Mouse (Mus musculus) testis, postnatal 14 days (tissue): ENCODE data around the gene Rbfox2.
"Not testable (repeated sequence)": the region's sequence is repeated elsewhere in the genome, so short reads cannot be mapped to it uniquely, and the experiment has no call there.

Source experiments
- DNase-seq: peaks from one replicate; pipeline ENCODE4 v3.0.0; 2021; ENCODE audit warnings: low spot score

Rbfox2 gene

DNA sequence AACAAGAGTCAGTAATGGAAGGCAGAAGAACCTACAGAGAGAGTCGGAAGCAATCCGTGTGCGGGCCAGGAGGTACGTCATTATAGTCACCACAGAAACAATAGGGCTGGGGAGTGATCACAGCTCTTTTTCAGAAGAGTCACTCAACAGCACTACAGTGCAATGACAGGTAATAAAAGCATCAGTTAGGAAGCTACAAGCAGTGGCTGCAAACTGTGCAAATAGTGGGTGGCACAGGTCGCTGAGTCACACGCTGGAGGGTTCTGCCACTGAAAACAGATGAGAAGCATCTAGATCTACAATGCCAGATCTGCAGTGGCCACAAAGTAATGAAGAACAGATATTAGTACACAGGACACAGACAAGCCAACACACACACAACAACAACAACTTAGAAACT, 32.9 kb downstream of the Rbfox2 start:
- DNase-seq, result no peak

DNA sequence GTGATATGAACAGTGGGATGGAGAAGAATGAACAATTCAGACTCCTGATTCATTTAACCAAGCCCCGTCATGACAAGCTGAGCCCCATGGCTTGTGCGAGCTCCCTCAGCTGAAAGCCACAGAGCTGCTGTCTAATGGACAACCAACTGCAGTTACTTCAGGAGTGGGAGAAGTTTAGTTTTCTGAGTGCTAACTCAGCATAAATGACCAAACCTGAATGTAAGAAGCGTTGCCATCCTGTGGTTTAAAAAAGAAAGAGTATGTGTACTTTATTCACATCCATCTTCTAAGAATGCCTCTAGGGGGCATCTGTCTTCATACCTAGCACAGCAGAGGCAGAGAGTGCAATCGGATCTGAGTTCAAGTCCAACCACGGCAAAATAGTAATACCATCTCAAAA, 35.5 kb downstream of the Rbfox2 start:
- no peak for DNase-seq

DNA sequence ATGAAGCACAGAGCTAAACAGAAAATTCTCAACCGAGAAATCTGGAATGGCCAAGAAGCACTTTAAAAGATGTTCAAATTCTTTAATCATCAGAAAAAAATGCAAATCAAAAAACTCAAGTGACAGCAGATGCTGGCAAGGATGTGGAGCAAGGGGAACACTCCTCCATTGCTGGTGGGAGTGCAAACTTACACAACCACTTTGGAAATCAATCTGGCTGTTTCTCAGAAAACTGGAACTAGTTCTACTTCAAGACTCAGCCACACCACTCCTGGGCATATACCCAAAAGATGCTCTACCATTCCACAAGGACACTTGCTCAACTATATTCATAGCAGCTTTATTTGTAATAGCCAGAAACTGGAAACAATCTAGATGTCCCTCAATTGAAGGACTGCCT, 37.3 kb downstream of the Rbfox2 start:
- DNase-seq, result not testable (repeated sequence)

DNA sequence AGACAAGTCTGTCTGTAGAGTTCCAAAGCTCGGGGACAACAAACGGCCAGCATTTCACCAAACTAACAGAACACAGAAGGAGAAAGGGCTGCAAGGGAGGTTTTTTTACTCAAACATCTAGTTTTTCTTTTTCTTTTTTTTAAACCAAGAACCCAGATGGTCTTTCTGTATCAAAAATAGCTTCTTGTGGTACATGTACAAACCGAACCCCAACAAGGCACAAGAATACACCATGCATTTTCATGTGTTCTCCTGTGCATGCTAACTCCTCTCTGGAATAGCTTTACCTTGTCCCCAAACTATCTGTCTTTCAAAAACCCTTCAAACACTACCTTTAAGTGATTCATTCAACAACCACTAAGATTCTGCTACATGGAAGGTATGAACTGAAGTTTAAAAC, 38.4 kb downstream of the Rbfox2 start:
- no peak for DNase-seq

DNA sequence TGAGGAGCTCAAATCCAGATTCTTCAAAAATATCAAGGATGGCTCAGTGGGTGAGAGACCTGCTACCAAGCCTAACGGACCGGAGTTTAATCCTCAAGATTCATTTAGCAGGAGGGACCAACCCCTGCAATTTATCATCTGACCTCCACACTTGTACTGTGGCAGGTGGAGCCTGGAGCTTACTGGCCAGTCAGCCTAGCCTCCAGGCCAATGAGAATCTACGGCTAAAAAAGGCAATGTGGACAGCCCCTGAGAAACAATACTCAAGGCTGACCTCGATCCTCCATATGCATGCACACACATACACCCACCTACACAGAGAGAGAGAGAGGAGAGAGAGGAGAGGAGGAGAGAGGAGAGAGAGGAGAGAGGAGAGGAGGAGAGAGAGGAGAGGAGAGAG, 41.5 kb downstream of the Rbfox2 start:
- DNase-seq, result no peak

DNA sequence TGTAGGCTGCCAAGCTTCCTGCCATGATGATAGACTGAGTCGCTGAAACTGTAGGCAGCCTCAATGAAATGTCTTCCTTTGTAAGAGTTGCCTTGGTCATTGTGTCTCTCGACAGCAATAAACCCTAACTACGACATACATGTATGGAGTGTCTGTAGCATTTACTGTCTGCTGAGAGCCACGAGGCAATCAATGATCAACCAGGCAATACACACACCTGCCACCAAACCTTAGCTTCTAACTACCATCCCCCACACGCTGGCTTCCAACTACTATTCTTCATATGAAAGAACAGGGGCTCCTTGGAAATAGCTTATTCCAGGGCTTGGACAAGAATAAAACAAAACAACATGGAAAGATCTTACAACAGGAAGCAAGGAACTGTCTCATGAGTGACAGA, 42.5 kb downstream of the Rbfox2 start:
- DNase-seq, result no peak

DNA sequence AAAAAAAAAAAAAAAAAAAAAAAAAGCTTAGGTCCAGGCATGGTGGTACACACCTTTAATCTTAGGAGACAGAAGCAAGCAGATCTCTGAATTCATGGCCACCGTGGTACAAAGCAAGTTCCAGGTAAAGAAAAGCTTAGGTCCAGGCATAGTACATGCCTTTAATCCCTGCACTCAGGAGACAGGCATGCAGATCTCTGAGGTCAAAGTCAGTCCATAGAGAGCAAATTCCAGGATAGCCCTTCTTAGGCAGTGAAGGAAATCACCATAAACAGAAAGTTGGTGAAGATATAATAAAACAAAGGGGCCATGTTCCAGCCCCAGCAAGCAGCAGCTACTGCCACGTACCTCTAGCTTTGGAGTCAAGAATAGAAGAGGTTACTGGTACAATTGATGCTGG, 44.0 kb downstream of the Rbfox2 start:
- no peak for DNase-seq

DNA sequence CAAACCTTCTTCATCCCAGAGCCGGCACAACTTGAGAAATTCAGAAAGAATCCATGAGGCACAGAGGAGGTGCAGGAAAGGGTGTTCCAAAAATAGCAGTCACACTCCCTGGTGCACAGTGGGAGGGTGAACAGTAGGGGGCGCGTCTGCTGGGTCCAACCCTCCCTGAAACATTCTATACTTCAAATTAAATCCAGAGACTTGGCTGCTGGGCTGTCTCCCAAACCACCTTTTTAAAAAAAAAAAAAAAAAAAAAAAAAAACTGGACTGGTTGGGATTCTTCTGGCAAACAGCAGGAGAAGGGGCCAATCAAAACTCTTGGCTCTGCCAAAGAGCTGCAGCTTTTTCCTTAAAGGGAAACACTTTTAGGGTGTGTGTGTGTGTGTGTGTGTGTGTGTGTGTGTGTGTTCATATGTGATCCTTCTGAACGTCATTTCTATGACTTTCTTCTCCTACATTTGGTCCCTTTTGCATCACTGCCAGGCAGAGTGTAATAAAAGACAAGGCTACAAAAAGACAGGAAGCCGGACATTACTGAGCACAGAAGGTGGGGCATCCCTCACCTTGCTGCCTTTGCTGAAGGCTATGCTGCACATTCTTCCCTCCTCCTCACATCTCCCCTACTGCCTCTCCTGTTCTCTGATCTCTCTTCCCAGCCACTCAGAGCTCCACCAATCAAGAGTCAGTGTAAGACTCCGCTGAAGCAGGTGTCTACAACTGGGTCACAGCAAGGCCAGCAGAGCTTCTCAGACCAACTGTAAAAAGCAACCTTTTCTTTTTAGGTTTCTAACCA, 49.2 kb downstream of the Rbfox2 start:
- DNase-seq, result peak; percentile 19

DNA sequence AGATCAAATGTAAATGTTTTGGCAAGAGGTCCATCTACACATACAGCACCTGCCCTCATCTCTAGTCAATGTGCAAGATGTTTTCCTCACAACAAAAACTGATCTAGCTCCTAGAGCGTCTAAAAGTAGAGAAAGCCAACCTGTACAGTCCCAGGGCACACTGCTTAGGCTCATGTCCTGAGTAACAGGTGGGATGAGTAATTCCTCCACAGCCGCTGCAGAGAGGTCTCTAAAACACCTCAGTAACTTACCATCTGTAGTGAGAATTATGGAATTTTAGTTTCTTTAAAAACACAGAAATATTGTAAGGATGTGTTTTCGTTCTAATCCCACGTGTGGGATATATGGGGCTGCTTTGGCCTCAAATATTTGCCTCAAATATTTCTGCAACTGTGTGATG, 50.0 kb downstream of the Rbfox2 start:
- DNase-seq, result no peak

DNA sequence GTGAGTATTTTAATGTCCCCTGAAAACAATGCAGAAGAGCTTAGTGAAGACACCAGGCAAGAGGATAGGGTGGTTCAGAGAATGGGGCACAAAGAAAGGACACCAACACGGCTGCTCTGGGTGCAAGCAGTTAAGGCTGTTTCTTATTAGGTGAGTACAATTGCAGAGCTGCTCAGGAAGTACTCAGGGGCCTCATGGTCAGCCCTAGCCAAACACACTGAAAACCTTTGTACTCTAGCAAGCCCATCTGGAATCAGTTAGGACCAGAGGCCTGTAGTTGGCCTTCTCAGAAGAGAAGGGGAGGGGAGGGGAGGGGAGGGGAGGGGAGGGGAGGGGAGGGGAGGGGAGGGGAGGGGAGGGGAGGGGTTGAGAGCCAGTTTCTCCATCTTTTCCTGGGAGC, 52.2 kb downstream of the Rbfox2 start:
- DNase-seq, result no peak

DNA sequence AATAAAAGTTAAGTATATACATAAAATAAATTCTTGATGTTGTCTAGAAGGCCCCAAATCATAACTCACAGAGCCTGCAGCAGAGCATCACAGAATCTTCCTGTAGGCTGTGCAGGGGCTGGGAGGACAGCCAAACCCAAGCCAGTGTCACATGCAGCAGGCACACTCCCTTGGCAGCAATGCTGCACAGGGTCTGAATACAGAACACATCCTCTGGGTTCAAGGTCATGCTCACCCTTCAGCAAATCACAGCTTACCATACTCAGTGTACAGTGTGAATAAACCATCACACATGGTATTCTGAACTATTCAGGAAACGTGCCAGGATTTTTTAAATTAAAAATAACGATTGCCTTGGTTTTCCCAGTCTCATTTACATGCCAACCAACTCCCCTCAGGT, 52.7 kb downstream of the Rbfox2 start:
- DNase-seq, result peak; percentile 49

DNA sequence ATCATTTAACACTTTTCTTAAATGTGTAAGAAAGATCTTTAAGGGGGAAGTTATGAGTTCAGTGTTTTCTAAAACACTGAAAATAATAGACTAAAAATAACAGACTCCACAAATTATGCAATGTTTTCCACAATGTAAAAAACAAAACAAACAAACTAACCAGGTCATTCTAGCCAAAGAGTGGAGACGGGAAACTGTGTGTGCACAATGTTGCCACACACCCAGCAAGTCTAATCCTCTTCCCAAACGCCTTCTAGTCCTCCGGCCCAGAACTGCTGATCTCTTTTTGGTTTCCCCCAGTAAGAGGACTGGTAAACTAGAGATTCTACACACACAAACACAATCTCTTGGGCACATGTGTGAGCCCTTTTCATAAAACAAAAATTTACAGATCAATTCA, 55.1 kb downstream of the Rbfox2 start:
- no peak for DNase-seq

DNA sequence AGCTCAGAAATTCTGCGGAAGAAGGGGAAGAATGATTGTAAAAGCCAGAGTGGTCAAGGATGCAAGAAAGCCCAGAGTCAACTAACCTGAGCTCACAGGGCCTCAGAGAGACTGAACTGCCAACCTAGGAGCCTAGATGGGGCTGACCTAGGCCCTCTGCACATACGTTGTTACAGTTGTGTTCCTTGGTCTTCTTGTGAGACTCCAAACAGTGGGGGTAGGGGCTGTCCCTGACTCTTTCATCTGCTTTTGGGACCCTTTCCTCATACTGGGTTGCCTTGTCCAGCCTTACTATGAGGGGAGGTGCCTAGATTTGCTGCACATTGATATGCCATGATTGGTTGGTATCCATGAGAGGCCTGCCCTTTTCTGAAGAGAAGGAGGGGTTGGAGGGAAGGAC, 56.0 kb downstream of the Rbfox2 start:
- no peak for DNase-seq

DNA sequence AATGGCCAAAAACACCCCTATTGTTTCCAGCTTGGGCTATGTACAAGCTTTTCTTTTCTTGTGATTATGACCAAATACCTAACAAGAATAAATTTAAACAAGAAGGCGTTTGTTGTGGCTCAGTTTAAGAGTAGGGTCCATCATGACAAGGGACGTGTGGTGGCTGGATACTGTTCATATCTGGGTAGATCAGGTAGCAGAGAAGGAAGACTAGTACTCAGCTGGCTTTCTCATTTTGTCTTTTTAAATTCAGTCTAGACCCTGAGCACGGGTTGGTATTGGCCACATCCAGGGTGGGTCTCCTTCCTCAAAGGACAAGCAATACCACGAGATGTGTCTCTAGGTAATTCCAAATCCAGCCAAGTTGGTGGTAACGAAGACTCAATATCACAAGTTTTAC, 57.4 kb downstream of the Rbfox2 start:
- no peak for DNase-seq

DNA sequence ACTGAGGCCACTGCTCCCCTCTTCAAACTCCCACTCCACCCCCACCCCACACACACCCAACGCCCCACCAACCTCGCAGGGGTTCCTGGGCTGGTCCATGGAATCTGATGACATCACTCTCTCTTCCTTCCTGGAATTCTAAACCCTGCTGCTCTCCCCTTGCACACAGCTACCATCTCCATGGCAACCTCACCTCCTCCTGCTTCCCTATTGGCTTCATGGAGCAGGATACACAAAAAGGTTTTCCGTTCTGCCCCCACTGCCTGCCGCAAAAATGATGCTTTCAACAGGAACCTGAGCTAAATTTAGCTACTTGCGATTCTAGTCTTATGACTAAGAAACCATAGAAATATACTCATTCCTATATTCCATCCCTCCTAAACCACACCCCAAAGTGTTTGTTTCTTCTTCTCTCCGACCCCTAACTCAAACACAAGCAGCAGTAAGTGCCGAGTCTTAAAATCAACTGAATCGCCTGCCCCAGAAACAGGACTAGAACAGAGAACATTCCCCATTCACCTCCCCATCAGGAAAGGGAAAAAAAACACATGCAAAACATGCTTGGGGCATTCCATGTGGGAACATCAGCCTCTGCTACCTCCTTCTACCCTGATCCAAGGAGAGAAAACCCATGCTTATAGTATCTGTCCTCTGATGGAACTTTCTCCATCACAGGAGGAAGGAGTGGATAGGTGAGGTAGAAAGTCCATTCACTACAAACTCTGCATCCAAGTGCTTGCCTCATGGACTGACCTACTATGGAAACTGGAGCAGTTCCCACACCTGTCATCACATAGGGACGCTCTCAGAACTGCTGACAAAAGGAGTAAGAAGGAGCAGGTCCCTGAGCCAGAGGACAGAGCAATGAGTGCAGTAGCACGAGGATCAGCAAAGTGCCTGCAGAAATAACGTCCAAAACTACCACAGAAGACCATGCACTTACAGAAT, 61.1 kb downstream of the Rbfox2 start:
- DNase-seq, result no peak

DNA sequence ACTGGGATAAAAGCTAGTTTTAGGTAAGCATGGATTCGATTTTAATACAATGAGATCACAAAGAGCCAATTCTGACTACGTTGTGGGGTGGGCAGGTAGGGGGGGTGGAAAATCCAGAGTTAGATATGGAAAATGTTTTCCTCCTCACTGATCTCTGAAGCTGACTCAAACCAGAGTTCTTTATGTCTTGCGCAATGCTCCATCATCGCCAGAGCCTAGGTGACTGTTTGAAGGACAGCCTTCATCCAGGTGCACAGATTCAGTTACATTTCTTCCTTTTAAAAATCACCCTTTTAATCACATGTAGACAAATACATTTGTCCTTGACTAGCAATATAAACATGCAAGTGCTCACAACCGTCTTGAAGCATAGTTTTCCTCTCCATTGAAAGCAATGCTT, 62.2 kb downstream of the Rbfox2 start:
- DNase-seq, result no peak

DNA sequence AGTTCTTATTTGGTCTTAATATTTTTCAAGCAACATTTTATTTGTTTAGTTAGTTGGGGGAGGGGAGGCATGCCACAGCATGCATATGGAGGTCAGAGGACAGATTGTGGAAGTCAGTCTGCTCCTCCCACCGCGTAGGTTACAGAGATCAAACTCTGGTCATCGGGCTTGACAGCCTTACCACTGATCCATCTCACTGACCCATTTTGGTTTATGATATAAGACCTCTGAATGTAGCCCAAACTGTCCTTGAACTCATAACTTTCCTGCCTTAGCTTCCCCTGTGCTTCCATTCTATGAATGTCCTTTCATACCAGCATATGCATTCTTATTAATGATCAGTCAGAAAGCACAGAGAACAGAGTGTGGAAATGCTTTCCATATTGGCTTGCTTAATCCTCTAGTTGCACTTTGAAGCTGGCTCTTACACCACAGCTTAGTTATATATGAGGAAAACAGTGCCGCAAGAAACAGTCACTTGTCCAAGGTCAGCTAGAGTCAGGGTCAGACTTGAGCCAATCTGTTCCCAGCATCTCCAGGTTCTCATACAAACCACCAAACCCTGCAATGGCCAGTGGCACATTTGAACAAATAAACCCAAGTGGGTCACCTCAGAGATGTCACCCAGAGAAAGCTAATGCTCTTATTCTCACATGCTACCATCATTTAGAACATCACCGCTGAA, 62.8 kb downstream of the Rbfox2 start:
- DNase-seq, result no peak

DNA sequence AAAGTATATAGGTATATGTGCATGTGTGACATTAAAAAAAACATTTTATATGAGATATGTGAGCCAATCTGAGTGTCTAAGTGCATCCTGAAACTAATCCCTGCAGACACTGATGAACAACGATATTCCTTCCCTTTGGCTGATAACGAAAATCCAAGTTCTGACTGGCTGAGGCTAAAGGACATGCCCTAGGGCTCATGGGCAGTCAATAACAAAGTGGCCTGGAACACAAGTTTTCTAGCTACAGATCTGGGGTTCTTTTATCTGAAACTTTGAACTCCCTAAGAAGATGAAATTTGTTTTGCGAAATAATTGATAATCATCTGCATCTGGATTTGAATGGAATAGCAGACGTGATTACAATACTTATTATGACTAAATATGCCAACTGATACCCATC, 66.2 kb downstream of the Rbfox2 start:
- no peak for DNase-seq

DNA sequence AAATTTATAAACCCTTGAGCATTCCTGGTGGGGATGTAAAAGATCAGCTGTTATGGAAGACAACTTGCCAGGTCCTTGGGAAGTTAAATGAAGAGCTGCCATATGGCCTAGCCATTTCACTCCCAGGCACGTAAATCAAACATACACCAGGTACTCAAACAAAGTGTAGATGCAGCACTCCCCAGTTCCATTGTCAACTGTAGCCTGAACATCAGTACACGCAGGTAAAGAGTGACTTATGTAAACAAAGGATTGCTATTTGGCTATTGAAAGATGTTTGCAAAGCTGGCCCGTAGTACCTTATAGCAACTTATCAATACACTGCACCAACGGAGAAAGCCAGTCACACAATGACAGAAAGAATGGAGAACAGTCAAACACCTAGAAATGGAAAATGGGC, 67.2 kb downstream of the Rbfox2 start:
- DNase-seq, result no peak

DNA sequence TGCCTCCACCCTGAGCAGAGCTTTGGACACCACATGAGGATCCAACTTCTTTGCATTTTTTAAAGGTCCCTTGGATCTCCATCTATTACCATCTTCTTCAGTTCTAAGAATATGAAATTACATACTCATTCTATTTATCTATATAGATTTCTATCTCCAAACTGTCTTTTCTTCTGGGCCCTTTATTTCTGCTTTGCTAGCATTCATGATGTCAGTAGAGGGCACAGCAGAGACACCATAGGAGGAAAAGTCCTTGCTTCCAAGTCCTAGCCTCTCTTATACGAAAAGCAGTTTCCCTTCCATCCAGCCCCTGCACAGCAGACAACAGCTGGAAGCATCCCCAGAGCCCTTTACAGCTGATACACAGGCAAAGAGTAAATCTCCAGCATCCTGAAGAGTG, 69.1 kb downstream of the Rbfox2 start:
- DNase-seq, result no peak

DNA sequence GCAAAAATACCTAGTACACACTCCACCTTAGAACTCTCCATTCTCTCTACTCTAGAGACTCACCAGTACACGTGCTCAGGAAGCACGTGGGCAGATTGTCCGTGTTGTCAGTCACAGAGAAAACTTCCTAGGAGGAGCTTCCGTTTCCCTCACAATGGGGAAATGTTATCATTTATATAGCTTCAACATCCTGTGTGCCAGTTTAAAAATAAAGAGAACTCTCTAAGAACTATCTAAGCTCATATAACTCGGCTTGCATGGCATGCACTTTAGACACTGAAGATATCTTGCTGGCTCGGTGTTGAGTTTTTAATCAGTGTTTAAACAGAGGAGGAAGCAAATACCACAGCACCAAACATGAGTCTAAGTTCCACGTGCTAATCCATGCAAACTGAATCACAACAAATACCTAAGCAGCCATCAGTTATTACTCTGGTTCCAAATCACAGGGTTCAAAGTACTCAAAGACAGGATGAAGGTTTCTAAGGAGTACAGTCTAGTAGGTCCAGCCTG, 70.7 kb downstream of the Rbfox2 start:
- no peak for DNase-seq

DNA sequence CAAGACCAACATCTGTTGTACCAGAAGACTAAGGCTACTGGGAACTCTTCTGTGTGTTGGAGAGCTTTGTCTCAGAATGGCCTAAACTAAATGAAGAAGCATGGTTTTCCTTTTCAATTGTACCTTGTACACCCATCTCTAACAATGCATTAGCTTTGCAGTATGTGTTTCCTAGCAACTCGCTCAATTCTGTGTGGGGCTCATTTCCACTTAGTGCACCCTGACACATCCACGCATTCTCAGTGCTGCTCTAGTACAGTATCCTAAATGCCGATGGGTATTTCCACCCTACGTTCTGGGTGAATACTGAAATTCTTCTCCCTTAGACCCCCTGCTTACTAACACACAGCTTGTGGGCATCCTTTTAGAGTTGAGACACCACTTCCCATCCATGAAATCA, 71.3 kb downstream of the Rbfox2 start:
- DNase-seq, result no peak

DNA sequence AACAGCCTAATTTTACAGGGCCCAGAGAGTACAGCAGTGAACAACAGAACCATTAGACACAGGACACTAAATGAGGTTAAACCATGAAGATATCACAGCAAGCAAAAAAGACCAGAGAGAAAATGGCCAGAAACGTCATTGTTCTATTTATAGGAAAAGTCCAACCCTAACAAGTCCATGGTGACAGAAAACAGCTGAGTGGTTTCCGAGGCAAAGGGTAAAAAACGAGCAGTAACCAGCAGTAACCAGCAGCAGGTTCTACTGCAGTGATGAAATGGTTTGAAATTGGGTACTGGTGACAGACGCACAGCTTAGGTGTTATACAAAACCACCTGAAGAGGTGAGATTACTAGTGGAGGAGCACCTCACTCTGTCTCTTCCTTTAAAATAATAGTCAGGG, 72.5 kb downstream of the Rbfox2 start:
- no peak for DNase-seq
